Mouse (Mus musculus) lung, postnatal 25 days (tissue): ENCODE data around the gene Ydjc.
"Not testable (repeated sequence)": the region's sequence is repeated elsewhere in the genome, so short reads cannot be mapped to it uniquely, and the experiment has no call there.

Experiments used
- DNase-seq: peaks from one replicate; pipeline ENCODE4 v3.0.0; 2022; ENCODE audit warnings: low spot score

The Ydjc gene

DNA sequence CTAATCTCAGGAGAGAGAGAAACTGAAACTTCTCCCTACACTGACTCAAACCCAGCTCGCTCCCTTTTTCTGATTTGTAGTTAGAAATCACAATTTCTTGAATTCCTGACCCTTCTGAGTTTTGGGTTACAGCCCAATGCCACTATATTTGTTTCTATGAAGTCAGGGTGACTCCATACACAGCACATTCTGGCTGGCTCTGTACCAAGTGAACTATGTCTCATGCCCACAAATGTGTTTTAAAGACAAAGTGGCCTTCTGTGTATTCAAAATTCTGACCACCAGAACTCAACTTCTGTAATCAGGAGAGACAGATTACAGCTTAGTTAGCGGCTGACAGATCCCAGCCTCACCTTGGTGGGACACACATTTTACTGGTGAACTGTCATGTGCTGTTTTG, 9.9 kb downstream of the Ydjc start:
- no peak for DNase-seq

DNA sequence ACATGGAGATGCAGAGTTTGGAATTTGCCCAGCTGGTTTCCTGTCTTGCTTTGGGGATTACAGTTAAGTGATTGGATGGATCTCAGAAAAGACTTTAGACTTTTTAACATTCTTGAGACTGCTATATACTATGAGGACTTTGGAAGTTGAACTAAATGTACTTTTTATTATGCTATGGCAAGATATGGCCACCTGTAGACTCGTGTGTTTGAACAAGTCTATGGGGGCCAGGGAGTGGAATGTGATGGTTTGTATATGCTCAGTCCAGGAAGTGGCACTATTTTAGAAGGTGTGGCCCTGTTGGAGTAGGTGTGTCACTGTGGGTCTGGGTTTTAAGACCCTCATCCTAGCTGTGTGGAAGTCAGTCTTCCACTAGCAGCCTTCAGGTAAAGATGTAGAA, 21.1 kb downstream of the Ydjc start:
- not testable (repeated sequence) for DNase-seq

DNA sequence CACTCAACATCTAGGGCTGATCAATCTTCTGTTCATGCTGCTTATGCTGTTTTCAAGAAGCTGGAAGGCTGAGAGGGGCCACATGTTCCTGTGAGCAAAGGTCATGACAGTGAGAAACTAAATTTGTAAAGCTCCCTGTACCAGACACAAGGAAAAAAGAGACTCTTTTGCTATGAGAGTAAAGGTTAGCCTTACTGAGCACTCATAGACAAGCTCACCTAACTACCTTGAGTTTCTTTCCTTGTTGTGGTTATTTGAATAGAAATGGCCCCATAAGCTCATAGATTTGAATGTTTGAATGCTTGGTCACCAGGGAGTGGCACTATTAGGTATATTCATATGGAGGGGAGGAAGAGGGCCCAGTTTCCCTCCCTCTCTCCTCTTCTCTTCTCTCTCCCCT, 22.8 kb downstream of the Ydjc start:
- DNase-seq: no peak

DNA sequence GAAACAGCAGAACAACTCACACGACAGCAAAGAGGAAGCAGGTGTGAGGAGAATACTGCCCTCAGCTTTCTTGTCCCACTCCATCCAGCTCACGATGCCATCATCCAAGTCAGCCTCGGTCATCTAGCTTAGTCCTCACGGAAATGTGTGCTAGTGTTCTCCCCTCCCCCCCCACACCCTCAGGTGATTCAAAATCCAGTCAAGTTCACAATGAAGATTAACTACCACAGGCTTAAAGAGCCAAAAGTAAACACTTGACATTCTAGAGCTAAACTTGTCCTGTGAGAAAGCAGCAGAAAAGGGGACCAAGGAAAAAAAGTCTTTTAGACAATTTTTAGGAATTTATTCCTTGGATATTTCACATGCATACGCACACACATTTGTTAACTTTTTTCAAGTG, 23.6 kb downstream of the Ydjc start:
- peak; percentile 28 for DNase-seq

DNA sequence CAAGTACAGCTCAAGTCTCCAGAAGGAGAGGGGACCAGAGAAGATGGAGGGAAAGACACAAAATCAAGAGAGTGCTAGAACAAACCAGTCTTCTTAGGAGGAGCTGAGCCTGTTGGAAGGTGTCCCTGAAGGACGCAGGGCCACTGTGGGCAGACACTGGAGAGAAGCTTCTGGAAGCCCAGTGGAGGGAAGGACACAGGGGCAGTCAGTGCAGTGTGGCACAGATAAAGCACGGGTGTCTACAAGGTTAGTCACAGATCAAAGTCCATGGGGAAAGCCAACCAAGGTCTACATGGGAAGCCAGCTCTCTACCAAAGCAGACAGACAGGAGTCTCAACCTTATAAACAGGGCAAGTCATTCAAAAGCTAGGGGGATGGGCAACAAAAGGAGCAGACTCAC, 31.3 kb downstream of the Ydjc start:
- DNase-seq: no peak

DNA sequence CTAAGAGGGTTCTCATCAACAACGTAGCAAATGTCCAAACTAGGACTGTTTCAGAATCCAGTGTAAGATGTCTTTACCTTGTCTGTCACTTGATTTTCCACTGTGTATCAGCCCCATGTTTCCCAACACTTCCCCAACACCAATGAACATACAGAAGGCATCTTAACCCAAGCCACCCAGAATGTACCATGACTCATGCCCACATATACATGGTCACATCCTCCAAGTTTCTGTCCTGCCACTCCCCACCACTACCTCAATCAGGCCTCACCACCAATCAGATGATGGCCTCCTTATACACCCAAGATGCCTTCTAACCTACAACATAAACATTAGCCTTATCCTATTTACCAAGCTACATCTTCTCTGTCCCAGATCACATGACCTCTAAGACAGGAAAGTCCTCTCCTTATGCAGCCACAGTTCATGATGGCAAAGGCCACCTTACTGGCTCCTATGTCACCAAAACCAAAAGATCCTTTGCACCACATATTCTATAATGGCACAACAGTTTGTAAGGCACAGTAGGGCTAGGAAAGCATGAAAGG, 33.3 kb downstream of the Ydjc start:
- no peak for DNase-seq

DNA sequence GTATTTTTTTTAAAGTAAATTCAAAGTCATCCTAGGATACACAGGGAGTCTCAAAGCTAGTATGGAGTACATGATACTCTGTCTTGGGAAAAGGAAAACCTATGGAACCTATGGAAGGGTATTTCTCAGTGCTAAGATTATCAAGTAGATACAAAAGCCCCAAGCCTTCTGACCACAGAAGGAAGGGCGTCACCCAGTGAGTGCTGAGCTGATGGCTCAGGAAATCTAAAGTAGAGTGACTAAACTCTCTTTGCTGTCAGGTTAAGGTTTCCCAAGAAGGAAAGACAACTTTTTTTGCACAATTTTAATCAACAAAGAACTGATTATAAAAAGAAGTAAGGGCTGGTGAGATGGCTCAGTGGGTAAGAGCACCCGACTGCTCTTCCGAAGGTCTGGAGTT, 35.3 kb downstream of the Ydjc start:
- no peak for DNase-seq

DNA sequence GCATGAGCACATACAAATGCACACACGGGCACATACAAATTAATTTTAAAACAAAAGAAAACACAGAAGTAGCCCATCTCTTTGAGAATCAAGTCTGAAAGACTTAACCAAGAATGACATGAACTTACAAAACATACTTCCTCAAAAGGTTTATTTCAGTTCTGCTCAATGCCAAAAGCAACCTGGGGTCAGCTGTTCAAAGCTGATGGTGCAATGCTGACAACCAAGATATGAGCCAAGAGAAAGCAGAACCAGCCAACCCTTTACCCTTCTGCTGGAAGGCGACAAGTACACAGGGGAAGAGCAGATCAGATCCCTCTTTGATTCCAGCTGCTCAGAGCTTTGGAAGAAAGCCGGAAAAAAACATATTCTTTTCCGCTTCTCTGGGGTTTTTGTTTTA, 37.0 kb downstream of the Ydjc start:
- peak; percentile 66 for DNase-seq

DNA sequence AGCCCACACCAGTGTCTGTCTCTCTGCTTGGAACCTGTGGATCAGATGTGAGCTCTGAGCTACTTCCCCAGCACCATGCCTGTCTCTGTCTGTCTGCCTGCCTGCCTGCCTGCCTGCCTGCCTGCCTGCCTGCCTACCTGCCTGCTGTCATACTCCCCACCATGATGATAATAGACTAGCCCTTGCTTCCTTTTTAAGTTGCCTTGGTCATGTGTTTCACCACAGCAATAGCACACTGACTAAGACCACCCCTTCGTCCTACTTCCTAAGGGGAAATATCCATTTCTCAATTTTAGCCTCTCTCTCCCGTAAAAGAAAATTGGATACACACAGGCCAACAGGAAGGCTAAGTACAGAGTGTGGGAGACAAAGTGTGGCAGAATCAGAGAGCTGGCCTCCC, 37.7 kb downstream of the Ydjc start:
- DNase-seq: no peak

DNA sequence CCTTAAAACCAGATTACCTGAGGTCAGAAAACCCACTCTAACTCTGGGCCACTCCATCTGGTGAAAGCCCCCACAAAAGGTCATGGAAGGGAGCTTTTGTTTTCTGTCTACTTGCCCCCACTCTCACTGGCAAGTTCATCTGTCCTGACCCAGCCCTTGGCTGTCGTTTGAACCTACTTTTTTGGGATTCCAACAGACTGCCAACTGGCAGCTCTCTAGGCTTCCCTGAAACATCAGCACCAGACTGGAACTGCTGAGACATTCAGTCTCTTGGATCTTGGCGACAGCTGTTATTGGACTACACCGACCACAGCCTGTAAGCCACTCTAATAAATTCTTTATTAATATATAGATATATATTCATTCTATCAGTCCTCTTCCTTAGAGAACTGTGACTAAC, 38.6 kb downstream of the Ydjc start:
- no peak for DNase-seq

DNA sequence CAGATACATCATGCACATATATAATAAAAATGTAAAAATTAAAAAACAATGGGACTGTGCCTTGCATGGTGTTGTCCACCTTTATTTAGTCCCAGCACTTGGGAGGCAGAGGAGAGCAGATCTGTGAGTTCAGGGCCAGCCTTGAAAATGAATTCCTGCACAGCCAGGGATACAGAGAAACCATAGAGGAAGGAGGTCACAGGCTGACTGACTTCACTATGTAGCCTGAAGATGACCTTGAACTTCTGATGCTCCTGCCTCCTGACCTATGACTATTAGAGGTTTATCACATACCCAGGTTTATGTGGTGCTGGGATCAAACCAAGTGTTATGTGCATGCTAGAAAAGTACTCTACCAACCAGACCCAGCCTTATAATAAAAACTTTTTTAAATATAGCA, 41.1 kb downstream of the Ydjc start:
- no peak for DNase-seq

DNA sequence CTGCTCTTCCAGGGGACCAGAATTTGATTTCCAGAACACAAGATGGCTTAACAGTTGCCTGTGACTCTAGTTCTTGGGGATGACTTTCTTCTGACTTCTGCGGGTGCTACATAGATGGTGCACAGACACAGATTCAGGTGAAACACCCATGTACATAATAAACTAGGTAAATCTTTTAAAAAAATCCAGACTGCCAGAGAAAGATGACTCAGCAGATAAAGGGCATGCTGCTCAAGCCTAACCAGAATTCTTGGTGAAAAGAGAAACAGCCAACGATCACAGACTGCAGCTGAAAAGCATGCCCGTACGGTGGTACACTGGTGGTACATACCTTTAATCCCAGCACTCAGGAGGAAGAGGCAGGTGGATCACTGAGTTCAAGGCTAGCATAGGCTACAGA, 49.4 kb downstream of the Ydjc start:
- DNase-seq: no peak

DNA sequence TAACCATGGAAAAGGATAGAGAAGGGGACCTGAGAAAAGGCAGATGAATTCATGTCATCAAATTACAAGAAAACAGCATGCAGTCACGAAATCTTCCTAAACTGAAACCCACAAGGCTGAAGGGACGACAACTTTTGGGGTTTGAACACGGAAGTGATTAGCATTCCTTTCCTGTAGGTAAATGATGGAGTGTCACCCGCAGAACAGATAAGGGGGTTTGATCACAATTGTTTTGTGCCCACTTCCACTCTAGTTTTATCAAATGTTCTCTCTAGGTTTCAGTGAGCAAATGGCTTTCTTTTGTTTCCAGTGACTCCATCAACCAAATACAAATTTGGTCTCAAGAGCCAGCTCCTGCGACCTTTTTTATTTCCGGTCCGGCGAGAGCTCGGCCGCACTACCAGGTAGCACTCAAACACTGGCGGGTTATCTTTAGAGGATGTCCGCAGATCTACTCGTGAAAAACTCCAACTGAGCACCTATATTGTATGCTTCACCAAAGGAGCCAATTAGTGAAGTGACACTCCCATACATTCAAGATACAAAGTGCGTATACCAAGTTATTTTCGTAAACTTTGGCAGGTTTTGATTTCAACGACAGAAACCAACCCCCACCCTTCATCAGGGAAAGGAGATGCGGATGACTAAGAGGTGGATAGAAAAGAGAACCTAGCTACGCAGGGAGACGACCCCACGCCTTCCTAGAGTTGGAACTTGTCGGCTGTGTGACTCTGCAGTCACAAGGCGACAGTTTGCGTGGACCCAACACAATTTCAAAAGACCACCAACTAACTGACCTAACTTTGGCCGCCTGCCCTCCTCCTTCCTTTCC, 55.9 kb downstream of the Ydjc start:
- DNase-seq: no peak

DNA sequence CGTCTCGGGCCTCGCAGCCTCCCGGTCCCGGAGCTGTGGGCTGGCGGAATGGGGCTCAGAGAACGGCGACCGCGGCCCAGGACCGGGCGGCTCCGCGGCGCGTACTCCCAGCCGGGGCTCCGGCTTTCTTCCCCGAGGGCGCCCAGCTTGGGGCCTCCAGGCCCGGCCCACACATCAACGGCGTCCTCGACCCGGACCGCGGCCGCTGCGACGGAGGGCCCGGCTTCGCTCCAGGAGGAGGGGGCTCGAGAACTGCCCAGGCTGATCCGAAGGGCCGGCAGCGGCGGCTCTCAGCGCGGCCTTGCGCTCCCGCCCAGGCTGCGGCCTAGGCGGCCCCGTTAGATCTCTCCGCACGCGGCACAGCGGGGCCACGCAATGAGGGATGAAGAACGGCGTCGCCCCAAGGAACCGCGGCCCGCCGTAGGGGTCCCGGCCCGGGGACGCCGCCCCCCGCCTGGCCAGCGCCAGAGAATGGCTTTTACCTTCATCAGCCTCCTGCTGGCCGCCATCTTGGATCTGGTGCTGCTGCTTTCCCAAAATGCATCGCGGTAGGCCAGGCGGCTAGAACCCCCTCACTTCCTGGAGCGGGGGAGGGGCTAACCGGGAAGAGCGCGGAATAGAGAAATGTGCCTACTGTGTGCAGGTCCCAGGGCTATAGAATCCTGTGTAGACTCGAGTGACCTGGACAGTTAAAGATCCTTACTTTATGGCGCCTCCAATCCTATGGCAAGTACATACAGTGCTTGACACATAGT, 56.7 kb downstream of the Ydjc start:
- DNase-seq: peak; percentile 87

DNA sequence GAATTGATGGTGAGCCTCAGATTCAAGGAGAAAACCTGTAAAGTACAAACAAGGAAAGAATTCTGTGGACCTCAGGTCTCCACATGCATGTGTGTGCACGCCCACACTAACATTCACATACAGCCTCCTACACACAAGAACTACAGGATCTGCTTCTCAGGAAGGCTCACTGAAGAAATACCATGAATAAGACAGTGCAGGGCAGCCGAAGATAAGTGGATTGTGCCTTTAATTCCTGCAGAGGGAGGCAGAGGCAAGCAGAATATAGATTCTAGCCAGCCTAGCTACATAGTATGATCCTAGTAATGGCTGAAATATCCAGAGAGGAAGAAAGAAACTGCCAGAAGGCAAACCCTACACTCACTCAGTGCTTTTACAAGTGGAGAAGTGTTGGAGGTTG, 57.6 kb downstream of the Ydjc start:
- DNase-seq: no peak

DNA sequence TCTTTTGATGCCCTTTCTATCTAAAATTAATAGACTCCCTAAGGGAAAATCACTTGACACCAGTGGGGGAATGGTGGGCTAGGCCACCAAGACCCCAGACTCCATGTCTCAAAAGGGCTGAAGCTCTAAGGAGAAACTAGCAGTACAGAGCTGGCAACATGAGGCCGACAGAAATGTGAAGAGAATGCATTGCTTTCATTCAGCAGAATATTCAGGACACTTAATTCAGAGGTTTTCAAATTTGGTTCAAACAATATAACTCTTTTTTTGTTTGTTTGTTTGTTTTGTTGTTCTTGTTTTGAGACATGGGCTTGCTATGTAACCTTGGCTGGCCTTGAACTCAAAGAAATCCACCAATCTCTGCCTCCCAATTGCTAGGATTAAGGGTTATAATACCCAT, 58.1 kb downstream of the Ydjc start, which contains the start of gene Ube2l3:
TSS of gene Ube2l3 (minus strand) at position 101 of the 400 bp plus-strand sequence.
- no peak for DNase-seq

DNA sequence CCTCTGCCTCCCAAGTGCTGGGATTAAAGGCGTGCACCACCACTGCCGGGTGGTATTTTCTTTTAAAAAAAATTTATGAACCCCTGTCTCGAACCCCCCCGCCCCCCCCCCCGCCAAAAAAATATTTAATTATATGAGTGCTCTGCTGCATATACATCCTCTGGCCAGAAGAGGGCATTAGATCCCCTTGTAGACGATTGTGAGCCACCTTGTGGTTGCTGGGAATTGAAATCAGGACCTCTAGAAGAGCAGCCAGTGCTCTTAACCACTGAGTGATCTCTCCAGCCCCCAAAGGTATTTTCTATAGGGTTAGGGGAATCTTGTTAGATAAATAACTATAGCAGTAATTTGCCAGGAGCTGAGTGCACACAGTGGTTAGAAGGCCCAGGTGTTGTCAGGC, 60.6 kb downstream of the Ydjc start:
- DNase-seq: peak; percentile 51

DNA sequence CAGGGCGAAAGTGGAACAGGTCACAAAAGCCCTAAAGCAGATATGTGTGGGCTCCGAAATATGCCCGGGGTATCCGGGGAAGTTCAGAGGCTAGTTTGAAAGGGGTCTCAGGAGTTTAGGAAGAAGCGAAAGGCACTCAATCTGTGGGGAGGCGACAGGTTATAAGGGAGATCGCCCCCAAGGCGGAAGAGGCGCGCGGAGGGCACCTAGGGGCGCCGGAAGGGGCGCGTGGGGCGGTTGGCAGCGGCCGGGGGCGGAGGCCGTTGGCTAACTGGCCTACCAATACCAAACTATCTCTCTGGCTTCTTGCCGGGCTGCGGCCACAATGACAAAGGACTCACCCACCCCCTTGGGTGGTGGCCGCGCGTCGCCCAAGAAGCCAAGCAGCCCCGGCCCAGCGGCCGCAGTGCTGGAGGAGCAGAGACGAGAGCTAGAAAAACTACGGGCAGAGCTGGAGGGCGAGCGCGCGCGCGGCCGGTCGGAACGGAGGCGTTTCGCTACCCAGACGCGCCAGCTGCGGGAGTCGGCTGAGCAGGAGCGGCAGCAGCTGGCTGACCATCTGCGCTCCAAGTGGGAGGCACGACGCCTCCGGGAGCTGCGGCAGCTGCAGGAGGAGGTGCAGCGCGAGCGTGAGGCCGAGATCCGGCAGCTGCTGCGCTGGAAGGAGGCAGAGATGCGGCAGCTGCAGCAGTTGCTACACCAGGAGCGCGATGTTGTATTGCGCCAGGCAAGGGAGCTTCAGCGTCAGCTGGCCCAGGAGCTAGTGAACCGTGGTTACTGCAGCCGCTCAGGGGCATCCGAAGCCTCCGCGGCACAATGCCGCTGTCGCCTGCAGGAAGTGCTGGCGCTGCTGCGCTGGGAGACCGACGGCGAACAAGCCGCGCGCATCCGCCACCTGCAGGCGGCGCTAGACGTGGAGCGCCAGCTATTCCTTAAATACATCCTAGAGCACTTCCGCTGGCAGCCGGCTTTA, 64.3 kb downstream of the Ydjc start, which contains the start of gene Rimbp3:
TSS of gene Rimbp3 (plus strand) at position 215 of the 973 bp plus-strand sequence.
- DNase-seq: peak; percentile 78

DNA sequence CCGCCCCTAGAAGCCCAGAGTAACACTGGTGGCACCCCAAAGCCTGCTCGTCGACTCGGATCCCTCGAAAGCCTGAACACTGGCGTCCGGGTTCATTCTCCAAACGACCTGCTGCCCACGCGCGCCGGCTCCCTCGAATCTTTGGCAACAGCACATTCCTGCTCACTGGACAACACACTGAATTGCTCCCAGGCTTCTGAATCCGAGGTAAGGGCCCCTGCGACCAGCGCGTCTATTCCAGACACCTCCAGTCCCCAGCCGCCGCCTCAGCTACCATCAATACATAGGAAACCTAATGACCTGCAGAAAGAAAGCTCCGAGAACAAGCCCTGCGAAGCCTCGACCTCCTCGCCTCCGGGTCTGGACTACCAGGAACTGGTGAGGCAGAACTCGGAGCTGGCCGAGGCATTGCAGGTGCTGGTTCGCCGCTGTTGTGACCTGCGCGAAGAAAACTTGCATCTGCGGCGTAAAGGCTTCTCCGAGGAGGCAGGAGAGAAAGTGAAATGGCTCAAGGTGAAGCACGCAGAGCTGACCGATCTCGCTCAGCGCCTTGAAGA, 65.1 kb downstream of the Ydjc start:
- no peak for DNase-seq
